Mouse (Mus musculus) monocyte, adult 5-6 weeks (primary cell): ENCODE measurements around the gene Eif4h. TPM values are rescaled to one million over a fixed set of nuclear protein-coding genes. Genes with fewer than 3 reads are reported as not detected.
"Not testable (repeated sequence)": the region's sequence is repeated elsewhere in the genome, so short reads cannot be mapped to it uniquely, and the experiment has no call there.

Experiments
- ATAC-seq: fragments of 153-309, 156-312 bp; replicated peaks from 2 replicates; pipeline ENCODE4 v1.8.0; 2017; ENCODE audit warnings: mild to moderate bottlenecking; ENCODE audit not compliant: low TSS enrichment, insufficient number of reproducible peaks, severe bottlenecking, poor library complexity, low FRiP score
- total RNA-seq: library from RNA; stranded (forward); fragments of 200-1000, 200-491, 200-594 nt; gene quantifications from 3 replicates; pipeline ENCODE4 v1.2.3, GENCODE M21; 2017

Gene Eif4h
- total RNA-seq, 1 experiment from 2014 or later = 269 TPM

DNA sequence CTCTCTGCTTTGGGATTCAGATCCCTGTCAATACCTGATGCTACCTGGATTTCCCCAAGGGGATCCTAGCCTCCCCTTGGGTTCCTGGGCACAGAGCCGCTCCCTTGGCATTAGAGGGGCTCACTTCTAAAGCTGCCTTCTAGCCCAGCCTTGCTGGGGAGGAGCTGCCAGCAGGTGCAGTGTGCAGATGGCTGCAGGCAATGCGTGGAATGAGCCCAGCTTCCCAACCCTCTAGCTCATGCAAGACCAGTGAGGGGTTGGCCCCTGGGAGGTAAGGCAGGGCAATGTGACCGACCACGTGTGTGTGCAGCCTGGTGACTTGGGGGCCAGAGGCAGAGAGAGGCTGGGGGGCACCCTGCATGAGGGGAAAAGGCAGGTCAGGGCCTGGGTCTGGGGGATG, 17.4 kb upstream of the Eif4h start:
- ATAC-seq = no peak

DNA sequence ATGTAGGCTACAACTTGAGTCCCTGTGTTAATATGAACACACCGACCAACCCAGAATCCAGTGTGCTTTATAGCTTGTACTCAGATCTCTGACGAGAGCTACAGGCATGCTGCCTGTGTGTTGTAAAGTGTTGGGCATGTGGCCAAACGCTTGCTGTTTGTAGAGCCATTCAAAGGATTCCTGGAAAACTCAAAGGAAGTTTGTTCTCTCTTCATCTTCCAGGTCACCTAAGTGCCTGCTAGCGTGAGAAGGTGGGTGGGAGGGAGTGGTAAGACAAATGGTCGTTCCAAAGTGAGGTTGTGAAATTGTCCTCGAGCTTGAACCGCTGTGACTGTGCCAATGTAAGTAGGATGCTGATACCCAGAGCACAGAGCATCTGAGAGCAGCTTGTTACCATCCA, 12.7 kb upstream of the Eif4h start:
- no peak for ATAC-seq

DNA sequence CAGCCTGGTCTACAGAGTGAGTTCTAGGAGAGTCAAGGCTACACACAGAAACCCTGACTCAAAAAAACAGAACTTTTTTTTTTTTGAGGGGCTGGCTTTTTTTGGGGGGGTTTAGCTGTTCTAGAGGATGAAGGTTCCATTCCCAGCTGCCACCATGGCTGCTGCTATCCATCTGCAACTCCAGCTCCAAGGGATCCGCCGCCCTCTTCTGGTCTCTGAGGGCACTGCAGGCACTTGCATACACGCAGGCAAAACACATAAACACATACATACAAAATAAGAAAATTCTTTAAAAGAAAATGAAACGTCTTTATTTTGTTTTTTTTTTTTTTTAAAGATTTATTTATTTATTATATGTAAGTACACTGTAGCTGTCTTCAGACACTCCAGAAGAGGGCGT, 11.6 kb upstream of the Eif4h start:
- no peak for ATAC-seq

DNA sequence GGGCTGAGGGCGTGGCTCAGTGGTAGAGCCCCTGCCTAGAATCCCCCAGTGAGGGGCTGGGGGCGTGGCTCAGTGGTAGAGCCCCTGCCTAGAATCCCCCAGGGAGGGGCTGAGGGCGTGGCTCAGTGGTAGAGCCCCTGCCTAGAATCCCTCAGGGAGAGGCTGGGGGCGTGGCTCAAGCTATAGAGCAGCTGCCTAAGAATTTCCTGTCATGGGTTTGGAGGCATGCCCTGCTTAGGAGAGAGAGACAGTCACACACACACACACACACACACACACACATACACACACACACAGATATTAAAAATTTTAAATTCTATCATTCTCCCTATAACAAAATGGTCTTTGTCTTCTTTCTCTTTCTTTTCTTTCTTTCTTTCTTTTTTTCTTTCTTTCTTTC, 9.7 kb upstream of the Eif4h start:
- ATAC-seq = not testable (repeated sequence)

DNA sequence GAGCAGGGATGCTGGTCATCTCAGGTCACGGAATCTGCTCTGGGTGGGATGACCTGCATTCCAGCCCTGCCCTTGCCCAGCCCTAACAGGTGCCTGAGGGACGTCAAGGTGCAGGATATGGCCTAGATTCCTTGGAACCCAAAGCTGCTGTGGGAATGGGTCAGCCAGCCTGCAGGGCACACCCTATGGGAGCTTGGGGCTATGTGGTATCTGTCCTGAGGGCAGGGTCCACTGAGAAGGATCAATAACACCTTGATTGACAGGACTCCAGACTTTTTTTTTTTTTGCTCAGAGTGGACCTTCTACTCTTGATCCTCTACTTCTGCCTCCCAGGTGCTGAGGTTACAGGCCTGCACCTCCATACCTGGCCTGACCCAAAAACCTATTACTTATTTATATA, 8.1 kb upstream of the Eif4h start:
- ATAC-seq = no peak

DNA sequence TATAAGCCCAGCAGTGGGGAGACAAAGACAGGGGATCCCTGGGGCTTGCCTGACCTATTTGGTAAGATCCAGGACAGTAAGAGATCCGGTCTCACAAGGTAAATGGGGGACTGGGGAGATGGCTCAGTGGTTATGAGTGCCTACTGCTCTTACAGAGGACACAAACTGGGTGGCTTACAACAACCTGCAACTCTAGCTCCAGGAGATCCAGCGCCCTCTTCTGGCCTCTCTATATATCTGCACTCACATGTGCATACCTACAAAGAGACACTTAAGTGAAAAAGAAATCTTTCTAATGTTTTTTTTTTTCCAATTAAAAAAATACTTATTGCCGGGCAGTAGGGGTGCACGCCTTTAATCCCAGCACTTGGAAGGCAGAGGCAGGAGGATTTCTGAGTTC, 7.2 kb upstream of the Eif4h start:
- no peak for ATAC-seq

DNA sequence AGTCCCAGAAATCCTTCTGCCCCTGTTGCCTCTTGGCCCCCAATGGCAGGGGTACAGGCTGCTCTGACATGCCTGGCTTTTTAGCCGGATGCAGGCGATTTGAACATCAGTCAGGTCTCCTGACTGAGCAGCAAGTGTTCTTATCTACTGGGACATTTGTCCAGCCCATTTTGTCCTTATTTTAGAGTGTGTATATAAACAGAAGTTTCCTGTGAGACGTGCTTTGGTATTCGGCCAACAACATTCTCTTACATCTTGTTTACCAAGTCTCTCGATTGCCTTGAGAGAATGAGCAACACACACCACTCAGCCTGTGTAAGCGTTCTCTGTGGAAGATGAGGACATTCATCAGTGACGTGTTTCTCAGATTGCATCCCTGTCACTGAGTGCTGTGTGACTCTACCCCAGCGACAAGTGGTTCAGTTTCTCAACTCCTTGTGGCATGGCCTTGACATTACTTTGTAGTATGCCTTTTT, 5.4 kb upstream of the Eif4h start:
- ATAC-seq = no peak

DNA sequence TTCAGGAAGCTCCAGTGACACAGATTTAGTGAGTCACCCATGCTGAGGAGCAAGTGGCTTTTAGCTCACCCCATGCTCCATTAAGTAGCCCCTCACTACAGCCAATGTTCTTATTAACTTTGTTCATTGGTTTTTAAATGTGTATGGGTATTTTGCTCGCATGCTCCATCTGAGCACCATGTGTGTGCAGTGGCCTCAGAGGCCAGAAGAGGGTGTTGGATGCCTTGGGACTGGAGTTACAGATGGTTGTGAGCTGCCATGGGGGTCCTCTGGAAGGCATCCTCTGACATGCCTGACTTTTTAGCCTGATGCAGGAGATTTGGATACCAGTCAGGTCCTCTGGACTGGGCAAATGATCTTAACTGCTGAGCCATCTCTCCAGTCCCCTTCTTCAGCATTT, 4.8 kb upstream of the Eif4h start:
- ATAC-seq = no peak

DNA sequence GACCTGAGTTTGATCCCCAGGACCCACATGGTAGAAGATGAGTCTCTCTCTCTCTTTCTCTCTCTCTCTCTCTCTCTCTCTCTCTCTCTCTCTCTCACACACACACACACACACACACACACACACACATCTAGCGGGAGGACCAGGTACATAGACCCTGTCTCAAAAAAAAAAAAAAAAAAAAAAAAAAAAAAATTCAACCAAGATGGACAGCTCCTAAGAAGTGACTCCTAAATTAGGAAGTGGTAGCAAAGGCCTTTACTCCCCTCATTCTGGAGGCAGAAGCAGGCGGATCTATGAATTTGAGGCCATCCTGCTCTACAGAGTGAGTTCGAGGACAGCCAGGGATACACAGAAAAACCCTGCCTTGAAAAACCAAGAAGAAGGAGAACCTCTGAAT, 1.1 kb upstream of the Eif4h start:
- no peak for ATAC-seq

DNA sequence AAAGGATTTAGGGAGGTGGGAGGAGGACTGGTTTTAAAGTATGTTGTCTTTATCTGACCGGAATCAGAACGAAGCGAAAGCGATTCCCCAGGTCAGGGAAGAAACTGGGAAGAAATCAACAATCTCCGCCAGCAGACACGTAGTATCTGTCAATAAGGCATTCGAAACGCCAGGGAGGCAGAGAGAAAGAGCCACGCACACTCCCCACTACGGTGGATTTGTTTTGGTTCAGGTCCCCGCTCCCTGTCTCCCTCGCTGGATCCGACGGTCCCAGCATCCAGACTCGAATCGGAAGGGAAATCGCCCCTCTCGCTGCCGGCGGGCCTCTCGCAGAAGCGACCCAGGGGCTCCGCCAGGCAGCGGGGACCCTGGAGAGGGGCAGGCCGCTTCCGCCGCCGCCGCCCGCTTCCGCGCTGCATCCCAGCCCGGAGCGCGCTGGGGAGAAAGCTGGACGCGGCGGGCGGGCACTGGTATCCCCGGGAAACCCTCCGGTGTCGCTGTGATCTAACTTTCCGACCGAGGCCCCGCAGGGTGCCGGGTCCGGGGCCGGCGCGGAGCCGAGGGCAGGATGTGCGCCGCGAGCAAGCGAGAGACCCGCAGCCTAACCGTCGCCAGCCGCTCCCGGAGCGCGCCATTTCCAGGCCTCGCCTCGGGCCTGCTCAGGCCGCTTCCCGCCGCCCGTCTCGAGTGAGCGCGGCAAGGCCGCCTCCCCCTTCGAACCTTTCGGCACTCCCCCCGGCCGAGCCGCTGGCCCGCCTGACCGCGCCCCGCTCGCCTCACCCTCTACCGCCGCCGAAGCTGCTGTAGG, 625 bp downstream of the Eif4h start:
- ATAC-seq = no peak

DNA sequence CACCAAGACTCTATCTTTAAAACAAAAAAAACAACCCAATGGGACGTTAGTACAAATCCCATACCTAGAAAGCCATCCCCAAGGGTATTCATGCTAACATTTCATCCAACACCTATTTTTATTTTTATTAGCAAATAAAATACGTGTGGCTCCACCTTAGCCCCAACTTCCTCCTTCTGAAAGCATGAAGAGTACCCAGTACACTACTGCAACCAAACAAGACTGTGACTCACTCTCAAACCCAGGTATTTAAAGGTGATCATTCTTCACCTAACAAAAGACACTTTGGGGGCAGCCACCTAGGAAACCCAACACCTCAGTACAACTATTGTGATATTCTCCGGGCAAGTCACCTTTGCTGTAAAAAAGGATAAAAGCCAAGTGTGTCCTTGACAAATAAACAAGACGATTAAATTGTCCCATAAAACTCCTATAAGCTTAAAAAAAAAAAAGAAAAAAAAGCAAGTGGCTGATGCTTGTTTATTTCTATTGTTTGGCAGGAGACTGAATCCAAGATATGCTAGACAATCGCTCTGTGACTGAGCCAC, 1.4 kb downstream of the Eif4h start:
- no peak for ATAC-seq

DNA sequence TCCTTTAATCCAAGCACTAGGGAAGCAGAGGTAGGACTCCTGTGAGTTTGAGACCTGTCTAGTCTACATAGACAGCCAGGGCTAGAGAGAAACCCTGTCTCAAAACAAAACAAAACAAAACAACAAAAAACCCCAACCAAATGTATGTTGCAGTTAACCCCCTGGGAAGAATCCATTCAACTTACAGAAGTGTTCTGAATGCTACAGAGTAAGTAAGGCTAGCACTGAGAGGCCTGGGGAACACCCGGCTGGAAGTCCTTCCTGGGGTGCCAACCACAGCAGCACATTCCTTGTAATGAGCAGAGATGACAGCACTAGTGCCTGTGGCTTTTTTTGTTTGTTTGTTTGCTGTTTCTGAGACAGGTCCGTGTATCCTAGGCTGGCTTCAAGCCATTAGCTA, 6.4 kb downstream of the Eif4h start:
- no peak for ATAC-seq

DNA sequence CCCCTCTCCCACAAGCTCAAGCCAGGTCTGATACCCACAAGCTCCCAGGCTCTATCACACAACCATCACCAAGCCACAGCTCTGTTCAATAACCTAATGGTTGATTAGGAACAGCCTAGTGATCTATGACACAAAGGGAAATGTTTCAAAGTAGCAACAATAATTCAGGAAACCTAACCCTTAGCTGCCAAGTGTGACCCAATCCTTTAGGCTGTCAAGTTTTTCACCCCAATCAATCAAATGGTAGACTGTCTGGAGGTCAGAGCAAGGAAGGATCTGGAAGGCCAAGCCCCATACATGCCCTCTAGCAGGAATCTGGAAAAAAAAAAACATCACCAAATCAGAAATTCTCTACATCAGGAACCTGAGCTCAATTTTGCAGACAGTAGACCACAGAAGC, 8.5 kb downstream of the Eif4h start:
- no peak for ATAC-seq

DNA sequence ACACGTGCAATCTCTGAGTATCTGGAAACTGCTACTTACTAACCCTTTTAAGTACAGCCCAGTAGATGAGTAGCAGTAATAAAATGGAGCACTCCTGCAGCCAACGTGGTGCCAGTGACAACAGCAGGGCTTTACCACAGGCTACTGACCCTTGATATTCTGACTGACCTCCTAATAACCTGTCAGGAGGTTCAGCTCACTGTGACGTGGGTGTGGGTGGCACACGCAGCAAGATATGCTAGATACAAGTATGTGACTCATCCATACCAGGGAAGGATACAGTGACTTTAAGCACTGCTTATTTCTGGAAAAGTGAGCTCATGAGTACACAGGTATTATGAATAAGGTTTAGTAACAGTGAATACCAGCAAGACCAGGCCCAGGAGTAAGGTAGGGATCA, 9.8 kb downstream of the Eif4h start:
- no peak for ATAC-seq

DNA sequence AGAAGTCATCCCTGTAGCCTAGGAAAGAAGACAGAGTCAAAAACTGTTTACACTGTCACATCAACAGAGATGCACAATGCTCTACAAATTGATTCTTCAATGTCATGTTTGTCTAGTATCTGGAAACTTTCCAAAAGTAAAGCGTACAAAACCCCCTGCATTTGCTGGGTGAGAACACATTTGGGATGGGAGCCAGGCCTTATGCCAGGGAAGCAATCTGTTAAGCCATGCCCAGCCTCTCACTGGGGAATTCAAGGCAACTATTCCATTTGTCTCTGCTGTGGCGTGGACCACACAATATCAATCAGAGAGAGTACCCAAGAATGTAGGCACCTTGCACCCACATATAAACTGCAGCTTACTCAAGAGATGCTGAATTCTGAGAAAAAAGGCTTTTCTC, 17.2 kb downstream of the Eif4h start:
- ATAC-seq = no peak

DNA sequence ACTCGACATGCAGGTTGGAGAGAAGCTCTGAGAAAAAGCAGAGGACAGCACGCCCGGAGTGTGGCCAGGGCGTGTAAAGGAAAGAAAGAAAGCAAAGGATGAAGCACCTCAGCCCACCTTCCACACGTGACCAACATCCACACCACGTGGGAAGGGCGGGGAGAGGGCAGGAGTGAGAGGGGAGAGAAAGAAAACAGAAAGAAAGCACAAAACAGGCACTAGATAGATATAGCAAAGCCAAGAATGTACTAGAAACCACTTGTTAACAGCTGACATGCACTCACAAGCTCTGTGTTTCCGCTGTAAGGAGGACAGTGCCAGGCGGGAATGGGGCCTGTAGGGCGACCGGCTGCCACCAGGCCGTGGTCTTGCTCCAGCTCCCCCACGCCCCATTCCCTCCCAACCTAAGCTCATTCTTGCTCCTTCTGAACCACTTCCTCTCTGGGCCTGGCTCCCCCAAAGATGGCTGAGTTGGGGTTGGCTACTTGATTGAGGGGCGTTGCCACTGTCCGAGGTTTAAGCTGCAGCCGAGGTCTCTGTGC, 18.1 kb downstream of the Eif4h start:
- ATAC-seq = no peak

DNA sequence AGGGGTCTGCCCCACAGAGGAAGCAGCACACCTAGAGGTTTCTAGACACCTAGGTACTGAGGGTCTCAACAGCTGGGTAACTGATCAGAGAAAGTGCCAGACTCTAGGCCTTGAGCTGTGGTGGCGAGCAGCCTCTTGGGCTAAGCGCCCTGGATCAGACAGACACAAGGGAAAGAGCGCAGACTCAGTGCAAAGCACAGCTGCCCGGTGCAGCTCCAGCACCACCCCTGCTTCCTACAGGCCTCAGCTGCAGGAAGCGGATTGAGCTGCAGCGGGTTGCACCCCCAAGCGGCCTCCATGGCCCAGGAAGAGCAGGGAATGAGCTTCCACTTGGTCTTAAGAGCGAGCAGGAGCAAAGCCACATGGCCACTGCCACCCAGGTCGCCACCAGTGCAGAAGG, 18.8 kb downstream of the Eif4h start:
- no peak for ATAC-seq

DNA sequence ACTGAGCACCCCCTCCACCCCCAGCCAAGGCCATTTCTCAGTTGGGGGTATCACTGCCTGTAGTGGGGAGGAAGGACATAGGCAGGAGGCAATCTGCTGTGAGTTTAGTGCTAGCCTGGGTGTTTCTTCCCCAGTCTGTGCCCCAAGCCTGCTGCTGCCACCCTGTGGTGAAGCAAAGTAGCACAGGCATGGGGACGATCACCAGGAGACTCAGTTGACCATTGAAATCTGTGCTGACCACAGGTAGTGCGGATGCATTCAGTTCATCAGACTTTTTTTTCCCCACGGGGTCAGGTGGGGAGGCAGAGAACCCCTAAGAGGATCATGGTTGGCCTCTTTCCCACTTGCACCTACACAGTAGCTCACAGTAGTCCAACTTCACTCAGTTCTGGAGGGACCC, 22.2 kb downstream of the Eif4h start:
- ATAC-seq = peak; percentile 62

DNA sequence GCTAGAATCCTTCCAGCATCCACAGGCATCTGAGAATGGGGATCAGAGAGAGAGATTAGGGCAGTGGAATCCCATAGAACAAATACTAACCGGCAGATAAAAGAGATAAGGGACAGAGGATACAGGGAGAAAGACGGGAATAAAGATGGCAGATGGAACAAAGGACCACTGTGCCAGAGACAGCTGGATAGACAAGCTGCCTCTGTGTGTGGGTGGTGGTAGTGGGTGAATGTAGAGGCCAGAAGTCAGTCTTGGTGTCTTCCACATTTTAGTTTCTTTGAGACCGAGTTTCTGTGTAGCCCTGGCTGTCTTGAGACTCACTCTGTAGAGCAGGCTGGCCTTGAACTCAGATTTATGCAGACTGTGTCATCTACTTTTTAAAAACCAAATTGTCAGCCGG, 23.5 kb downstream of the Eif4h start:
- no peak for ATAC-seq

DNA sequence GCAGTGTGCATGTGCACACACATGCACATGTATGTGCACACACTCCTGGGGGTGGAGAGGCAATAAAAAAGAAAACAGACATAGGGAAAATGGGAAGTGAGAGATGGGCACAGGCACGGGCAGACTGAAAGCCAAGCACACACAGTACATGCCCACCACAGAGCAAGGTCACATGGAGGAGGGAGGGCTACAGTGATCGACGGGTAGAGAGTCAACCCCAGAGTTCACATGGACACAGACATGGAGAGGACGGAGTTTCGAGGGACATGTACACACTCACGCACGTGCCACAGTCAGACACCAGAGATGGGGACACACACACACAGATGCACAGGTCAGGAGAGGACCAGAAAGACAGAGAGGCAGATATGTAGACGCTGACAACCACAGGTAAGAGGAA, 23.9 kb downstream of the Eif4h start:
- ATAC-seq = no peak; the same call in 1 of the 2 replicates
